Mouse (Mus musculus) gastrocnemius, adult 18-20 months (tissue): ENCODE measurements around the gene Fam53b. TPM values are rescaled to one million over a fixed set of nuclear protein-coding genes. Genes with fewer than 3 reads are reported as not detected.

Experiments
- DNase-seq: peaks from one replicate; pipeline ENCODE4 v3.0.0; 2021; ENCODE audit warnings: low spot score
- total RNA-seq, 2 experiments: library from RNA; stranded (reverse); gene quantifications; 2 replicates each; pipeline ENCODE4 v1.2.3; 2021

Gene Fam53b
- total RNA-seq, 2 experiments from 2014 or later = 25.7 to 30.2 TPM

DNA sequence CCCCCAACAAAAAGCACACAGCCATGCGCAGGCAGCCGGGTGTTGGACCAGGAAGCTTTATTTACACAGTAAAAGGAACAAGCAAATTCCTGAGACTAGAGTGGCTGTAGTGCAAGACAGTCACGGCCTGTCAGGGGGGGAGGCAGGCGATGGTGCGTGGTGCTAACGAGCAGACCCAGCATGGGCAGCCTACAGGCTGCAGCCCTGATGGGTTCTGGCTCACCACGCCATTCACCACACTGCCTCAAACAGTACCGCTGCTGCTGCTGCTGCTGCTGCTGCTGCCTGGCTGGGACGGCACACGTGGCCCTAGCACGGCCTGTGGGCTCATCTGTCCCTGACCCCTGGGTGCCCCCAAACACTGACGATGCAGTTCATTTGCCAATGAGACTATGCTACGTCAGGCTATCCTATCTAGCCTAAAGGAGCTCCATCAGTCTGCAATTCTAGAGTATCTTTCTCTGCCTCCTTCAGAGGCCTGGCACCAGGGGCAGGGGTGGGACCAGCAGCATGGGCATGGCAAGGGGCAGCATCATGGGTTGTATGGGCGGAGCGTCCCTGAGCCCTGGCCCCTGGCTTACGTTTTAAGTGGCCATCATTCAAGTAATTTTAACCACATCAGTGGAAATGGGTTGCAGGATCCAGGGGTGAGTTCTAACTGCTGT lies 101.5 kb downstream of the Fam53b start:
- no peak for DNase-seq

DNA sequence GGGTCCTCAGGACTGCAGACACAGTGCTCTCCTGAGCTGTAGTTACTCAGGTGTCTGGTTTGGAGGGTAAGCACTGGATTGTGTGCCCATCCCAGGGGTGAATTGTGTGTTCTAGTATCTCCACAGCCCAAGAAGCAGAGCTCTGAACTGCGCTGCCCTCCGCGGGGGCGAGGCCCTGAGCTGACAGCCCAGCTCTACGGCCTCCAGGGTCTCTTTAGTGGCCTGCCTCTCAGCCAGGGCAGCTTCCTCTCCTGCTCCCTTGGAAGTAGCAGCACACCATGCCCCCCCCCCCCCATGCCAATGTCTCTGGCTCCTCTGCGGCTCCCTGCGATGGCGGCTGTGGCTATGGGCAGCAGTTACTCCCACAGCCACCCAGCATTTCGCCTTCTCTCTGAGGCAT lies 102.1 kb downstream of the Fam53b start:
- no peak for DNase-seq

DNA sequence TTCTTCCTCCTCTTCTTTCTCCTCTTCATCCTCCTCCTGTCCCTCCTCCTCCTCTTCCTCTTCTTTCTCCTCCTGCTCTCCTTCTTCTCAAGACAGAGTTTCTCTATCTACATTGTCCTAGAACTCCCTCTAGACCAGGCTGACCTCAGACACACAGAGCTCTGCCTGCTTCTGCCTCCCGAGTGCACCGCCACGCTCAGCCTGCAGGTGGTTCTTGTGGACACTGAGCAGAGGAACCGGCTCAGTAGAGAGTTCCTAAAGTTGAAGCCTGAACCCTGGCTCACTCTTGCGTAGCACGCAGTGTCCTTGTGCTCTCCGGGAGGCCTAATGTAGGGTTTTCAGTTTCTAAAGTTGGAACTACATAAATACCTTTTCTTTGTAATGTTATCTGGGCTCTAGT lies 108.6 kb downstream of the Fam53b start:
- DNase-seq = no peak

DNA sequence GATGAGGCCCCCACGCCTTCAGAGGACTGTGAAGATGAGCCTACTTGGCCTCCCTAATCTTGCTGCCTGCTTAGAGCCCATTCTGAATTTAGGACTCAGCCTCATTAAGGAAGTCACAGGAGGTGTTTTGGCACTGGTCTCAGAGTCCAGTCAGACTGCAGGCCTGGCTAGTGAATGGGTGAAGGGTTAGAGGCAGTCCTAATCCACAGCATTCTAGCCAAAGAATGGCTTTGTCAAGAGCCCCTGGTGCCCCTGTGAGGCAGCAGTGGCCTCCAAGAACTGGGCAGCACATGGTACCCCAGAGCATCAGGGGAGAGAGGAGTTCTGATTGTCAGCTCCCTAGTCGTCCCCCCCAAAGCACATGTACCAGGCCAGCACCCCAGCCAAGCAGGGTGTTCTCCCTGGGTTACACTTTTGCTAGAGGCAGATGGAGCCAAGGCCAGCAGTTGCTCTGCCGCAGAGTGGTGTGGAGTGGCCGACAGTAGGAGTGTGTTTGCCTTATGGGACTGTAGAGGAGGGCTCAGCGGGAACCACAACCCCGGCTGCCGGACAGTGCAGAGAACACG lies 109.3 kb downstream of the Fam53b start:
- no peak for DNase-seq

DNA sequence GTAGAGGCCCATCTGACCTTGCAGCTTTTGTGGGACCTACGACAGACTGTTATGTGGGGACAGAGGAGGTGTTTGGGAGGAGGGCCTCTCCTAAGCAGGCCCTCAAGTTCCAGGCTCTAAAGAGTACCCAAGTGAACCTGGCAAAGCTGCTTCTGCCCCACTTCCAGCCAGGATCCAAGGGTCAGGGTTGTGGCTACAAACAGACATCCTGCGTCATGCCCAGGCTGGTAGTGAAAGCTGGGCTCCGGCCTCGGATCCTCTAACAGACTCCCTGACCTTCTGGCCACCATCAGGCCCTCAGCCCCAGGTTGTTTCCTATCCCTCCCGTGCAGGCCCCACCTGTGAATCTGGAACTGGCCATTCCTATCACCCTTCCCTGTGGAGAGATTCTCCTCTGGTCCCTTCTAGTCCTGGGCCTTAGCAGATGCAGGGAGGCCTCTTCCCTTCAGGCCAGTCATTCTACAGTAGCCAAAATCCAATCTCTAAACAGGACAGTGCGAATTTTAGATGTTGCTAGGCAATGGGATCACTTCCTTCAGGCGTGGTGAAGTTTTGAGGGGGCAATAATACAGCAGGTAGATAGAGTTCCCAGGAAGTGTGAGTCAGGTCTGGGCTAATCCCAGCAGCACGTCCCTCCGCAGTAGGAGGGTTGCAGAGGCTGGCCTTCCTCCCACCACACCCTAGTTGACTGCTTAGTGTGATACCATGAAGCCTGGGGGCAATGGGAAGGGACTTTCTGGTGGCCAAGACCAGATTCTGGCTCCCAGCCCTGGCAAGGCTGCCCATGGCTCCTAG lies 110.0 kb downstream of the Fam53b start:
- no peak for DNase-seq

DNA sequence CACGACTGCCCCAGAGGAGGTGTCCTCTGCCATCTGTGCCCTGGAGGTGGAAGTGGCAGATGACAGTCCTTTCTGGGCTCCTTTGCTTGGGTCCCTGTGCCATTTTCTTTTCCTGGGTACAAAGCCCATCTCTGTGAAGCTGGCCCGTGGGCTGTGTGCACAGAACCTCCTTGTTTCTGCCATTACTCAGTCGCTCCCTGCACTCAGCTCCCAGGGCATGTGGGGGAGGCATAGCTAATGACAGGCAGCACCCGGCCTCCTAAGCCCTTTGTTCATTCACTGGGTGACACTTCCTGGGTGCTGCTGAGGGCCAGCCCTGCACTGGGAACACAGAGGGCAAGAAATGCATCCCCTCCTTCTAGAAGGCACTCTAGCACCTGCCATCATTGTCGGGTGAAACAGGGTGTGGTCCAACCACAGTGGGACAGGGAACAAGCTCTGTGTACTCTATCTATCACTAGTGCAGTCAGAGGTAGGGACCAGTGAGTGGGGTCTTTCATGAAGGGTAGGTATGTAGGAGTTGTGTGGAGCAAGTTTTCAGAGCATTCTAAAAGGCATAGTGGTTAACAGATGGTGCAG lies 111.1 kb downstream of the Fam53b start:
- DNase-seq = no peak

DNA sequence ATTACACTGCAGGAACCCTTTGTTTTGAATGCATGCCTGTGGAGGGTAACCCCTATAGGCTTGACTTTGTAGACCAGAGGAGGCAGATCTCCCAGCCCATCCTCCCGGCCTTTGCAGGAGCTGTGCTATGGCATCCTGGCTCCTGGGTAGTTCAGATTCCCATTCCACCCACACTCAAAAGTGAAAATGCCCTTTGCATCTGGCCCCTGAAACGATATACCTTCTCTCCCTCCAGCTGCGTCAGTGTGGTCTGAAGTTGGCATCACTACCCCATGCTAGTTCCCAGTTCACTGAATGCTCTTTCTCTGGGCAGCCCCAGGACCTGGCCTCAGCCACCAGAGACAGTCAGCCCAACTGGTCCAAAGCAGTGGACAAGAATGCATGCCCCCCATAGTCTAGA lies 111.7 kb downstream of the Fam53b start:
- no peak for DNase-seq

DNA sequence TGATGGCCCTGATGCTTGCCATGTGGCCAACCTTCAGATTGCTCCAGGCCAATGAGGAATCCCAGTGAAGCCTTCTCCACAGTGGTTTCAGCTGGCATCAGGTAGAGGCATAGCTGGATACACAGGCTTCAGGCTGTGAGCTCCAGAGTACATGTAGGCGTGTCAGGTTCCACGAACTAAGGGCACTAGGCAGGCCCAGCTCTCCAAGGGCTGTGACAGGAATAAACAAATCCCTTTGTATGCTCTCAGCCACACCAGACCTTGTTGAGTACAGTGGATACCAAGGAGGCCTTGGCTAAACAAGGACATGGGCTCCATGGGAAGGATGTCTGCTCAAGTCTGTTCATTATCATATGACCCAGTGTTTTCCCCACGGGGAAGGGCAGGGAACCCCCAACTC lies 112.3 kb downstream of the Fam53b start:
- DNase-seq = no peak

DNA sequence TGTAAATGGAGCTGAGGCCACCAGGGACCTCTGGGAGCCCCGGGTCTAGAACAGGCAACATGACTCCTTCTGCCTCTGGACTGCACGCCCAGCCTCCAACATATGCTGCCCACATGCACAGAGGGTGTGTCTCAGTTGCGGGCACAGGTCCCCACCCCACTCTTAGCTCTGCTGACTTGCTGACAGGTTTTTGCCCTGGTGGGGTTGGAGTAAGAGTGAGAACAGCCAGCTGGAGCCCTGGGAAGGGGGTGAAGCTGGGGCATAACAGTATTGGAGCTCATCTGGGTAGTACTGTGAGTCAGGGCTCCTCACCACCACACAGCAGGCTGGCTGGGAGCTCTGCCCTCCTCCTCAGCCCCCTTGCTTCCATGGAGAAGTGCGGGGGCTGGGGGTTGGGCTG lies 113.6 kb downstream of the Fam53b start:
- DNase-seq = no peak

DNA sequence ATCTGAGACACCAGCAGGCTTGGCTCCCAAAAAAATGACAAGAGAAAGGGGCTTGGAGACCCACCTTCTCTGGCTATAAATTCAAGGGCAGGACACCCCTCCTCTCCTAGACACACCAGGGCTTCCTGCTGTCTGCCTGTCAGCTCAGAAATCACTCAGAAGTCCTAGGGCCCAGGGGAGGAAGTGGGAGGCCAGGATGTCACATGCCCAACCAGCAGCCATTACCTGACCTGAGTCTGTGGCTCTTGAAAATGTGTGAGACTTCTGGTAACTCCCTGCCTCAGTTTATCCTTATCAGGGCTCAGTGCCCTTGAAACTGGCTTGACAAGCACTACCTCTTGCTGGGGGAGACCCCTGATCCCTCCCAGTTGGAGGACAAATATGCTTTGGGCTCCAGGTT lies 114.0 kb downstream of the Fam53b start:
- no peak for DNase-seq

DNA sequence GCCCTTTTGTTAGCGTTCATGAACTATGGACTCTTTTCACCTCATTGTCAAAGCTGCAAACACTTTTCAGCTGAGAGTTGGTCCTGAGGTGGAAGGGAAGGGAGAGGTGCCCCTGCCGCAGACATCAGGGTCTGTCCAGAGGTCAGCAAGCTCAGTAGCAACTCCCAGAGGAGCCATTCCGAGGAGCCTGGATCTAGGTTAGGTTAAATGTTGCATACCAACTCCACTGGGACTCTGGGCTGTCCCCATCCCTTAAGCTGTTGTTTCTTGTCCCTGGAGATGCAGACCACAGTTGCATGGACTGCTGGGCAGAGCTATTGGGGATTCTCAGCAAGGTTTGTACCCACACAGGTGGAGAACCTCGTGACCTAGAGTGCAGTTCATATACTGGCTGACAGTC lies 114.5 kb downstream of the Fam53b start:
- no peak for DNase-seq

DNA sequence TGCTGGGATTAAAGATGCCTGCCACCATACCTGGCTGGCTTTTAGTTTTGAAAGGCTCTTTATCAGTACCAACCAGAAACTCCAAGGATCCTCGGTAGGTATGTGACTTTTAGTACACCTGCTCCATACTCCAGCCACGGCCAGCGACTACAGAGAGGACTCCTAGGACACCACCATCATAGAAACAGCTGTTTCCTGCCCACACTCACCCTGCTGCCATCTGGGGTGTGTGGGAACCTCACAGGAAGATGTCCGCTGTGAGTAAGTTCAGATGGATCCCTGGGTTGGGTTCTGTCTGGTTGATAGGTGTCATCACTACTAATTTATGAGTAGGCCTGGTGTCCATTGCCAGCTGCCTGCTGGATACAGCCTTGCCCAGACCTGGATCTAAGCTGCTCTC lies 114.9 kb downstream of the Fam53b start:
- no peak for DNase-seq

DNA sequence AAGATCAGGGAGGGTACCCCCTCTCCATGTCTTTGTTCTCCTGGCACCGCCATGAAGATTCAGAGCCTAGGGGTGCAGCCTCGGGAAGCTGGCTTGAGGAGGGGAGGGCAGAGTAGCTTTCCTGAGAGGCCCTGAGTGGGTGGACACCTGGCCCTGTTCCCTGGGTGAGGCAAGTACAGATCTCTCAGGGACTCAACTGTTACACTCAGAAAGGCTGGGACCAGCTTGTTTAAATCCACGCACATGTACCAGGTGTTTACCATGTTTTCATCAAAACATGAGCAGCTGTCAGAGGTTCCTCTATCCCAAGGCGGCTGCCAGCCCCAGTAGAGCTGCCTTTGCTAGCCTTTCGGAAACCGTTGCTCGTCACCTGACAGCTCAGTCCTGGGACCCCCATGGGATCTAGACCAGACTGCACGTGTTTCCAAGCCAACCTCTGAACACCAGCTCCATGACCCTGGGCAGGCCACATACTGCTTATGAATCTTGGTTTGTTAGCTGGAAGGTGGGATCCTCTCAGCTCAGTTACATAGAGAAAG lies 116.4 kb downstream of the Fam53b start:
- no peak for DNase-seq

DNA sequence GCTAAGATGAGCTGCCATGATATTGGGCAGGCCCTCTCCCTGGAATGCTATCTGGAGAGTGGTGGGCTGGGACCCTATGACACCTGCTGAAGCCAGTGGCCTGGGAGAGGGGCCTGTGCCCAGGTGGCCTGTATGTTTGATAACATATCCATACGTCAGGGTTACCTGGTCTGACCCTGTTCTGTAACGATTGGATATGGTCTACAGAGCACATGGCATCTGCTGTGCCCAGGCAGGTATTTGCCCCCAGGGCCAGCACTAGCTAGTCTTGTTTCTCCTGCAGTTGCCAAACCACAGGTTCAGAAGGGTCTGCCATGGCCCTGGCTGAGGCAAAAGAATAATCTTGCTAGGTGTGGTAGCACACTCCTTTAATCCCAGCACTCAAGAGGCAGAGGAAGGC lies 120.1 kb downstream of the Fam53b start:
- DNase-seq = no peak

DNA sequence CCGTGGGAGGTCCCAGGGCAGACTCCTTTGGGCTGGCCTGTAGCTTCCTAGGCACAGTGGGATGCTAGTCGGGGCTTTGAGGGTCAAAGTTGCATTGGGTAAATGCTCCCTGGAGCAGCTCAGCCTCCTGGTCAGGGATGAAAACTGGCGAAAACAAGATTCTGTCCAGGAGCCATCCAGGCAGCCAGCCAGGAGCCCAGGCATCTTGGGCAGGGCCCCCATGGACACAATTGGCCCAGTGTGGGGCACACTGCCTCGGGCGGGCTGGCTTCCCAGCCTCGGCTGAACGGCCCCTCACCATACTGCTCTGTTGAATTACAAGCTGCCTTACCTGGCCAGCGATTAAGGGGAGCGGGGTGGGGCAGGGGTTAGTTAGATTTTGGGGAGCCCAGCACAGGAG lies 121.0 kb downstream of the Fam53b start:
- DNase-seq = no peak

DNA sequence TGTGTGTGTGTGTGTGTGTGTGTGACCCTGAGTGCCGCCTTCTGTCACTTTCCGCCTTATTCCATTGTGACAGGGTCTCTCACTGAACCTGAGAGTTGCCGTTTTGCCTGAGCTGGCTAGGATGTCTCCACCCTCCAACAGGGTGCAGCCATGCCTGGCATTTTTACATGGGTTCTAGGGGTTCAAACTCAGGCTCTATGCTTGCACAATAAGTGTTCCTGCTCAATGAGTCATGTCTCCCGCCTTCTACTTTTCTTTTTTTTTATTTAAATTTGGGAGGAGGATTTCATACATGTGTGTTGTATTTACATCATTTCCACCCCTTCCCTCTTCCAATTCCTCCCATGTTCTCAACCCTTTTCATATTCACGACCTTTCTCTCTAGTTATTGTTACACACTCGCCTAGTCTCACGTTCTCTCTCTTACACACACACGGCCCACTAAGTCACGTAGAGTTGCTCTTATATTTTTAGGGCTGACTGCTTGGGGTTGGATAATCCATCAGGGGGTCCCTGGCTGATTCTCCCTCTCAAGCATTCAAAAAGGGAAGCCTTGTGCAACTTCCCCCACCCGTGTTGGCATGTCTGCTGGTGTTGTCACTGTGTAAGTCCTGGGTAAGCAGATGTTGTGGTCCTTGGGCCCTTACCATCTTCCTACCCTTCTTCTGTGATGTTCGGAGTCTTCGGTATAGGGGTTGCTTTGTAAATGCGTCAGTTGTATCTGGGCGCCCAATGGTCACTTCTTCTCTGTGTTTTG lies 122.8 kb downstream of the Fam53b start:
- DNase-seq = no peak

DNA sequence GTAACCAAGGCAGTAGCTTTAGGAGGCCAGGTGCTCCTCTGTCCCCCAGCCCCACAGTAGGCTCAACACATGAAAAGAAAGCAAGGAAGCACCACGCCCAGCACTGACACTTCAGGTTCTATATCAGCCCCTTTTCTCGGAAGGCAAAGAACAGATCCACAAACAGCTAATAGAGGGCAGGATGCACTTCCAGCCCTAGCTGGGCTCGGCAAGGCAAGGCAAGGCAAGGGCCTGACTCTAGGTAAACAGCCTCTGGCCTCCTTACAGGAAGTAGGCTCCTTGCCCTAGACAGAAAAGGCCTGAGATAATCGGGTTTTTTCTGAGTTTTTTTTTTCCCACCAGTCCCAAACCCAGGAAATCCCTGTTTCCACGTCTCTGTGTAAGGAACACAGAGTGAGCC lies 124.0 kb downstream of the Fam53b start:
- DNase-seq = no peak

DNA sequence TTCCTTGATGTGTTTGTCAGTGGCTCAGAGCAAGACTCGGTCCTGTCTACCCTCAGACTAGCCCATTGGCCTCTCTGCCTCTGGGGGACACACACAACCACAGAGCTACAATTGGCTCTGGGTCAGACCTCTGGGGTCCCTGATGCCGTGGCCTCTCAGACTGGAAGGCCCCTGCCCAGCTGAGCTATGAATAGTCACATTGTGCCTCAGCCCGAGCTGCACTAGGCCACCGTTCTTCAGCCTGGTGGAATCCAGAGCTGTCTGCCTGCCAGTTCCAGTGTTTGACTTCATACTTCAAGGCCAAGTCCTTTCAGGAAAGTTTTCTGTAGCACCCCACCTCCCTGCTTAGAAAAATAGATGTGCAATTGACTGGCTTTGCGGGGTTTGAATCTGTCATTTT lies 125.0 kb downstream of the Fam53b start:
- no peak for DNase-seq

DNA sequence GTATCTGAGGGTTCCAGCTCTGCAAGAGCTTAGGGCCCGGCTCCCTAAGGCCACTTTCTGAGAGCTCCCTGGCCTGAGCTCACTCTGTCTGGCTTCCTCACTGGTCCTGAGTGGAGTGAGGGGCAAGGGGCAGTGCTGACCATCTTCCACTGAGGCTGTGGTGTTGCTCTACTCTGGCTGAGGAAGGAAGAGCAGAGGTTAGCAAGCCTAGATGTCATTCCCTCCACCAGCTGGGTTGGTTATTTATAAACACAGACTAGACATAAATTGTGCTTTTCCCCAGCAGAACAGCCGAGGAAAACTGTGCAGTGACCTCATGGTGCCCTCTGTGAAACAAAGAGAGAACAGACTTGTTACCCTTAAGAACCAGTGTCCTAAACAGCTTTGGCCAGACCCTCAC lies 125.8 kb downstream of the Fam53b start:
- DNase-seq = no peak

DNA sequence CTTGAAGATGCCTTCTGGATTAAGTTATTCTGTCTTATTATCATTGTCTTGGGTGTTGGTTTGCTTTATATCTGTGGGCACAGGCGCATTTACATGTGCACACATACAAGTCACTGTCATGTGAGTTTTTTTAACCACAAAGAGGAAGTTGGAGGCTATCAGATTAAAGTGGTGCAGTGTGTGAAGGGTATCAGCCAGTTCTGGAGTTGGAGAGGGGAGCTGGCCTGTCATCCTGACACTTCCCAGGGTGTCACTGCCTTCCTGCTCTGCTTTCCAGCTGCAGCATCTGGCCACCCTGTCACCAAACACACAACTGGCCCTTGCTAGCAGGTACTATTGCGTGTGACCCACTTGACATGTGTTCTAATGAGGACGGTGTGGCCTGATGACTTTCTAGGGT lies 127.2 kb downstream of the Fam53b start:
- no peak for DNase-seq

DNA sequence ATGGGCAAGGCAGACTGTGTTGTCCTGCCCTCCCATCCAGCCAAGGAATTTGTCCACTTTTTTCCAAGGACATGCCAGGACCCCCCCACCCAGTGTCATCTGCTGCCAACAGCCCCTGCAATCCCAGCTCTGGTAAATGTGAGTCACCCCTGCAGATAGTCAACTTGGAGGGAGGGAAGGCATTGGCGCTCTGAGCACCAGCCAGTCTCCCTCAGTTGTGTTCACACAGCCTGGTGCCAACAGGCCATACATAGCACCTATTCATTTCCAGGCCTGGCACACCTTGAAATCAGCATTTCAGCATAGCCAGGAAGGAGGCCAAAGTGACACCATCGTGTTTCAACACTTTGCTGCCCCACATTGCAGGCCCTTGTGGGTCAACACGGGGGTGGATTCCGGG lies 129.8 kb downstream of the Fam53b start:
- no peak for DNase-seq

DNA sequence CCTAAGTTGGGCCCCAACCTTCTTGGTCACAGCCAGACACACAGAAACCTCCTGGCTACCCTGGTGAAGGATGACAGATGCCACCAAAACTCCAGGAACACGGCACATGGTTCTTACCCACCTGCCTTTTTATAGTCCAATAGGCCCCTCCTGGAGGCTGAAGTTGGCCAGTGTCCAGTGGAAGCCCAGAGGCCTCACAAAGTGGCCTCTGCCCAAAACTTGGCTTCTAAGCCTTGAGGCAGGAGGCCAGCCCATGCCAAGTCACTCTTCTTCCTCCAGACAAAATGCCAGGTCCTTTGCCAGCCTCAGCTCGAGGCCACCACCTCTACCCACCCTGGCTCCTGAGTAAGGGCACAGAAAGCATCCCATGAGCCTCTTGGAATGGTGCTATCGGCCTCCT lies 130.8 kb downstream of the Fam53b start:
- no peak for DNase-seq
